8 mouse cellular contexts compared by ENCODE assay signal in the genomic region with DNA sequence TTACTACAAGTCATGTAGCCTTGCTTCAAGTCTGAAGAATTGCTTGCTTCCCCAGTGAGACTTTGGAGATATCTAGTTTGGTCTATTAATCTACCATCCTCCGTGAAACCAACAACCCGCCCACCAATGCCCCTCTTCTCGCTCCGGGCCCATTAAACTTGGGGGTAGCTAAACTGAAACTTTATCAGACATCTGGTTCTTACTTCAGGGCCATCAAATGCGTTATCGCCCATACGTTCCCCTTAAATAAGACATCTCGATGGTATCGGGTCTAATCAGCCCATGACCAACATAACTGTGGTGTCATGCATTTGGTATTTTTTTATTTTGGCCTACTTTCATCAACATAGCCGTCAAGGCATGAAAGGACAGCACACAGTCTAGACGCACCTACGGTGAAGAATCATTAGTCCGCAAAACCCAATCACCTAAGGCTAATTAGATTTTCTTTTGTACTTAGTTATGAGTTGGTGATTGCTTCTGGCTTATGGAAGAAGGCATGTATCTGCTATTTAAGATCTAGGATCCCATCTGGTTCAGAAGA.
A peak's percentile ranks its signal among the peaks of the same experiment; 100 is the strongest.
DNase-seq lines count a peak whose midpoint lies in the region; ATAC-seq and TF ChIP-seq lines count a peak whose summit lies in the region.
"Not testable (repeated sequence)": the region's sequence is repeated elsewhere in the genome, so short reads cannot be mapped to it uniquely, and the experiment has no call there.

No protein-coding gene starts in this region.

- H3K27ac ChIP-seq in heart, embryonic 12.5 days (ENCODE audit: poor library complexity, severe bottlenecking); hindbrain, embryonic 16.5 days (ENCODE audit: low read depth, low read length); liver, postnatal 0 days (ENCODE audit: low read depth); midbrain, embryonic 15.5 days; stomach, embryonic 15.5 days: not testable (repeated sequence)

- H3K9me3 ChIP-seq in heart, embryonic 12.5 days (replicated peaks); hindbrain, embryonic 16.5 days (ENCODE audit: control insufficient read depth, low read length); liver, postnatal 0 days (ENCODE audit: low read length); midbrain, embryonic 15.5 days; stomach, embryonic 15.5 days: not testable (repeated sequence)

- not testable (repeated sequence) for H3K4me3 ChIP-seq in heart, embryonic 12.5 days; hindbrain, embryonic 16.5 days (ENCODE audit: low read length); liver, postnatal 0 days (ENCODE audit: low read depth, low read length); midbrain, embryonic 15.5 days; stomach, embryonic 15.5 days (replicated peaks)

- not testable (repeated sequence) for H3K27me3 ChIP-seq in Patski; heart, embryonic 12.5 days (replicated peaks); hindbrain, embryonic 16.5 days (replicated peaks; ENCODE audit: control insufficient read depth, insufficient read depth, low read length); liver, postnatal 0 days (ENCODE audit: insufficient read depth, low read length); midbrain, embryonic 15.5 days (replicated peaks); stomach, embryonic 15.5 days (replicated peaks)

- POLR2A ChIA-PET in Patski (lab: Charles Lee) = not testable (repeated sequence)

- TF ChIP-seq EP300 in liver, postnatal 0 days (IDR thresholded peaks at IDR 0.05; ENCODE audit: low read depth) = not testable (repeated sequence)

- not testable (repeated sequence) for DNase-seq in Patski (ENCODE audit: low read depth, low spot score); liver, postnatal 0 days
- peak; percentile 4 for DNase-seq in kidney, postnatal 14 days

- in situ Hi-C loops in Patski (cut with MboI; ENCODE audit: low pct_unique_long_range_greater_than_20kb) = not testable (repeated sequence)

- TF ChIP-seq CTCF in Patski (IDR thresholded peaks at IDR 0.05); liver, postnatal 0 days (IDR thresholded peaks at IDR 0.05; ENCODE audit: low read depth): not testable (repeated sequence)

- peak; percentile 100 for ATAC-seq in Patski
- peak; percentile 100 for ATAC-seq in erythroblast, adult 5-6 weeks (replicated peaks; ENCODE audit: low FRiP score, poor library complexity, severe bottlenecking)
- peak; percentile 100 for ATAC-seq in heart, embryonic 12.5 days (ENCODE audit: insufficient number of reproducible peaks, low FRiP score)
- peak; percentile 100 for ATAC-seq in hindbrain, embryonic 16.5 days
- peak; percentile 100 for ATAC-seq in liver, postnatal 0 days
- ATAC-seq in midbrain, embryonic 15.5 days (replicated peaks) = peak; percentile 100
- ATAC-seq in stomach, embryonic 15.5 days (ENCODE audit: insufficient read depth, low FRiP score, low read depth) = peak; percentile 100

- 72% methylated on average over 13 of the region's 13 CpGs for WGBS in heart, embryonic 12.5 days
- 91% methylated on average over 10 of the region's 13 CpGs for WGBS in hindbrain, embryonic 16.5 days
- 62% methylated on average over 10 of the region's 13 CpGs for WGBS in liver, postnatal 0 days (ENCODE audit: insufficient replicate concordance)
- 90% methylated on average over 13 of the region's 13 CpGs for WGBS in midbrain, embryonic 15.5 days
- 86% methylated on average over 13 of the region's 13 CpGs for WGBS in stomach, embryonic 15.5 days

- not testable (repeated sequence) for H3K9ac ChIP-seq in heart, embryonic 12.5 days; hindbrain, embryonic 16.5 days (ENCODE audit: low read depth, low read length); liver, postnatal 0 days (replicated peaks); midbrain, embryonic 15.5 days; stomach, embryonic 15.5 days

- not testable (repeated sequence) for H3K4me2 ChIP-seq in heart, embryonic 12.5 days; hindbrain, embryonic 16.5 days (ENCODE audit: low read length); liver, postnatal 0 days (ENCODE audit: low read depth, low read length); midbrain, embryonic 15.5 days; stomach, embryonic 15.5 days

- H3K4me1 ChIP-seq in heart, embryonic 12.5 days (replicated peaks); hindbrain, embryonic 16.5 days (ENCODE audit: control insufficient read depth, insufficient read depth, low read depth, low read length); liver, postnatal 0 days (ENCODE audit: insufficient read depth); midbrain, embryonic 15.5 days; stomach, embryonic 15.5 days: not testable (repeated sequence)

- CTCF ChIA-PET in Patski (lab: Charles Lee) = not testable (repeated sequence)

- H3K36me3 ChIP-seq in heart, embryonic 12.5 days; hindbrain, embryonic 16.5 days (ENCODE audit: control insufficient read depth, insufficient read depth, low read length); liver, postnatal 0 days (replicated peaks; ENCODE audit: insufficient read depth, low read length); midbrain, embryonic 15.5 days (replicated peaks); stomach, embryonic 15.5 days: not testable (repeated sequence)
